Mouse (Mus musculus) spleen, embryonic (tissue): ENCODE results near the gene Ablim2.

Experiments used
- CTCF ChIA-PET: fragments of 350-600 bp; sonication (Branson Sonifier 250); formaldehyde crosslinking; loops from one replicate; lab custom pipeline; 2022; lab: Charles Lee

Ablim2 gene

DNA sequence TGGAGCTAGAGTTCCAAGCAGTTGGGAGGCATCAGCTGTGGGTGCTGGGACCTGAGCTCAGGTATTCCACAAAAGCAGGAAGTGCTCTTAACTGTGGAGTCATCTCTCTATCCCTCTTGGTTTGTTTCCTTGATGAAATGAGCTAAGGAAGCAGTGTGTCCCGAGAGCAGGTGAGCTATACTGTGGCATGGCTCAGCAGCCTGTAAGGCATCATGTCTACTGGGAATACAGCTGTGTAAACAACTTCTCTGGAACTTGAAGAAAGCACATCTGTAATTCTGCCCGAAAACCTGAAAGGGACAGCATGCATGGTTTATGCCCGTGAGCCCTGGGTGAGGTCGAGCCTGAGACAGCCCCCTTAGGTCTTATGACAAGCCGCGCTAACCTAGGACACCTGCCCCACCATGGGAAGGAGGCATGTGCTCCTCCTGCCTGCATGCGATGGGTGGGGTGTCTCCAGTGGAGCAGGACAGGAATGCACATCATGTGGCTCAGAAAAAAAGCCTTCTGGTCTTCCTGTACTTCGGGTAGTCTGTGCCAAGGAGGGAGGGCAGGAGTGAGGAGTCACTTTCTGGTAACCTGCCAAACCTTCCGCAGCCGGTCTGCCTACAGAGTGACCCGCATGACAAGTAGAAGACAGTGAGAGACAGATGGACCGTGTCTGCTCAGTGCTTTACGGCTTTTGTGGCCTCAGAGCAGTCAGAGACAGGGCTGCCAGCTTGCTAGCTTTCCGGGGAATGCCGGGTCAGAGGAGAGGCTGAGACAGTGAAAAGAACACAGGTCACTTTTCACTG lies 150.2 kb downstream of the Ablim2 start:
- CTCF ChIA-PET = no interaction called here

DNA sequence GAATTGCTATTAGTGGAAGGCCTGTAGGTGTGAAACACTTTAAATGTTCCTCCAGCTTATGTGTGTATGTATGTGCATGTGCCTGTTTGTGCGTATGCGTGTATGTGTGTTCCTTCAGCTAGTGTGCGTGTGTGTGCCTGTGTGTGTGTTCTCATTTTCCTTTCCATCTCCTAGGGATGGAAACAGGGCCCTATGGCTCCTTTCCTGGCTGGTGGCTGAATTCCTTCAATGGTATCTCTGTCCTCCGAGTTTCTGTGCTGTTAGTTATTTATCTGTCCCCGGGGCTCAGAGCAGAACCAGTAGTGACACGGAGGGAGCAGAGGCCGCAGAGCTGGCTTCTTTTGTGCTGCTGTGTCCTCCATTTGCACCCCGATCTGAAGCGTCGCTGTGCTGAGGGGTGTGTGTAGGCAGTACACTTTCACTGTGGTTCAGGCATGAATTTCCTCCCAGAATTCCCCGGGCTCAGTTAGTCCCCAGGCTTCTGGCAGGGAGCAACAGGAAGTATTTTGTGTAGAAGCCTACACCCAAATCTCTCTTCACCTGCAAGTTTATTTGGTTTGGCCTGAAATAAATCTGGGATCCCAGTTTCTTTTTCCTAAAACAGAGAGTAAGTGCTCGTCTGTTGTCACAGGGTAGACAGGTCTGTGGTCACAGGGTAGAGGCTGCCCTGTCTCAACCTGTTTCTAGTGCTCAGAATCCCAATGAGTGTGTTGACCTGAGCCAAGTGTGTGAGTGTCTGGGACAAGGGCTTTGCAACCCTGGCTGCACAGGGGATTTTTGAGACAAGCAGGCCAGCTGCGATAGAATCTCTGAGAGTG lies 151.2 kb downstream of the Ablim2 start:
- CTCF ChIA-PET = no interaction called here

DNA sequence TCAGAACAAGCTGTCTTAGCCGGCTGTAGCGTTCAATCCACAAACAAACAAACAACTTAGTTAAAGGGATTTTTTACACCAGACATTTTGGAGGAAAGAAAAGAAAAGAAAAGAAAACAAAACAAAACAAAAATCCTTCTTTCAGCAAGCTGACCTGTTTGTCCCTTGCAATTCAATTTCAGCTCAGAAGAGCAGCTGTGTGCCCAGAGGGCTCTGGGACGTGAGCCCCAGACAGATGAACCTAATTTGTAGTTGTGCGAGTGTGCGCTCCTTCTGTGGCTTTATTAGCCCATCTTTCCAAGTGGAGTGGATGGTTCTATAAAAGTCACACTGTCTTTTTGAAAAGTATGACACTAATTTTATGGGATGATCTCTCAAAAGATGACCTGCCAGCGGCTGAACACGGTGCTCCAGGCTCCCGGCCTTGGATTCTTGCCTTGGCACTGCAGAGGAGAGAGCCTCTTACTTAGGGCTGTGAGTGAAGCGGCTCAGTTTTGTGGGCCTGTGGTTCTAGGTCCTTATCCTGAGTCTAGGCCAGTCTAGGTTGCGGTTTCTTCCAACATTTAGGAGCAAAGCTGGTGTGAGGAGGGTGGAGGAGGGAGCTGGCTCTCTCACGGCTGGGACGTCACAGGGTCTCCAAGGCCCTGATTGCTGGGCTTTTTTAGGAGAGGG lies 158.1 kb downstream of the Ablim2 start:
- CTCF ChIA-PET = interaction anchor here (0.6 kb wide), 1 partner anchor 417 kb away, joined by 3 read pairs; no protein-coding TSS in a partner anchor

DNA sequence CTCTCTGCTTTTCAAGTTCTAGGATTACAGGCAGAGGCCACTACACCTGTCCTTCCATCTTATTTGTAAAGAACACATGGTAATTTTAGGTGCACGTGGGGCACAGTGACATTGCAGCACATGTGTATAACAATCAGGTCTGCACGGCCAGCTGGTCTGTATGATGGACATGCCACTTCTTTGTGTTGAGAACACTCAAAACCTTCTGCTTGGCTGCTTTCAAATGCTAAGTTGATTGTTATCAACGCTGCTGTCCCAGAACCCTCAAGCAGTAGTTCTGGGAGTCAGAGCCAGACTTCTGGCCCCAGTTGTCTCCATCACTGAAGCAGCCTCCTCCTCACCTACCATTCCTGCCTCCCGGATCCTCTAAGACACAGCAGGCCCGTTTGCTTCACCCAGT lies 159.0 kb downstream of the Ablim2 start:
- CTCF ChIA-PET = interaction anchor here (0.6 kb wide), 1 partner anchor 418 kb away, joined by 3 read pairs; no protein-coding TSS in a partner anchor

DNA sequence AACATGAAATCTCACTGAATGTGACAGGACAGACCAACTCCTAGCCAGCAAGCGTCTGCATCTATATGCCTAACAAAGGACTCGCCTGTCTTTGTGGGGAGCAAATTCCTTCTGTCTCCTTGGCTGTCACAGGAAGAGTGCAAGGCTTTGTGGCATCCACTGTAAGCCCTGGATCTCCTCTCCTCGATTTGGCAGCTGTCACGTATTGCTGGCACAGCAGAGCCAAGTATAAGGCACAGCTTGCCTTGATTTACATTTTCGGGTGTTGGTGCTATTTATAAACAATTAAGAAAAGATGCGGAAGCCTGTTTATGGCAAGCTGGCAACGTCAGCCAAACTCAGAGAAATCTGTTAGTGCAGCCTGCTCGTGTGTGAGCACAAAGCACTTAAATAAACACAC lies 160.7 kb downstream of the Ablim2 start:
- CTCF ChIA-PET = no interaction called here

DNA sequence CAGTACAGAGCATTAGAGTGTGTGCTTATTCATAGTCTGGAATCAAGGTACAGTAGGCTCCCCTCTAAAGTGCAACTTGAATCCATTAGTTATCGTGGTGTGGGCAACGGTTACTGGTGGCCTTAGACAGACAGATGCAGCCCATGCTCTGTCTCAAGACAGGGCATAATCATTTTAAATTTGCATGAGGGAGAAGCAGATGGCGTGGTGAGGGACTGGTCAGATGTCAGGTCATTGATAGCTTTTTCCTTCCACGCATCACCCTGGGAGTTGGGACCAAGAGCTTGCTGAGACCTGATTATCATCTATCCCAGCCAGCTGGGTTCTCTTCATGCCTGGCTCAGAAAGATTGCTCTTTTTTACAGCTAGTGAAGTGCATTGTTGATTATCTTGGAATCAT lies 162.4 kb downstream of the Ablim2 start:
- CTCF ChIA-PET = interaction anchor here (0.5 kb wide), 1 partner anchor 414 kb away, joined by 5 read pairs; no protein-coding TSS in a partner anchor

DNA sequence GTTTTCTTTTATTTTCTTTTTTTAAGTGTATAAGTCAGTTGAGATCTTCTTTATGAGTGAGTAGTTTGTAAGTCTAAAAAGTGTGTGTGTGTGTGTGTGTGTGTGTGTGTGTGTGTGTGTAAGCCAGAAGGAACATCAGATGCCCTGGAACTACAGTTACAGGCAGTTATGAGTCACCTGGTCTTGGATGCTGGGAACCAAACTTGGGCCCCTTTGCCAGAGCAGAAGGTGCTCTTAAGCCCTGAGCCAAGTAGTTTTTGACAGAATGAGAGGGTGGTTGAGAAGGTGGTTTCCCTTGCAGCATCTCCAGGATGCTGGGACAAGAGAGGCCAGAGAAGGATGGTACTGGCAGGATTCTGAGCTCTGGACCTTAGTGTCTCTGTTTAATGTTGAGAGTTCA lies 162.9 kb downstream of the Ablim2 start:
- CTCF ChIA-PET = interaction anchor here (0.8 kb wide), 1 partner anchor 1153 kb away, joined by 7 read pairs; no protein-coding TSS in a partner anchor

DNA sequence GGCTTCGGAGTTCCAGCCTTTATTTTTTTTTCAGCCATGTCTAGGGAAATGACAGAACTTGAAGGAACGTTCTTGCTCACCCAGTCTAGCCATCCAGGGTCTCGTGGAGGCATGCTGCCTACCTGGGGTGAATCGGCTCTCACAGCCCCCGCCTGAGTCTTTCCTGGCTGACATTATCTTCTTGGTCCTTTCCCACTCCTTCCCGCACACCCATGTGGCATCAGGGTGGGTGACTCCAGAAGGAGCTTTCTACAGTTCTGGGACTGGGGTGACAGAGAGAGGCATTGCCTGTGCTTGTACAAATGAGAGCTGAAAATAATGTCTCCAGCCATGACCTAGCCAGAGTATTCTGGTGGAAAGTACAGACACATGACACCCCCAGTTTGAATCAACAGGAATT lies 163.5 kb downstream of the Ablim2 start:
- CTCF ChIA-PET = interaction anchor here (0.8 kb wide), 1 partner anchor 1153 kb away, joined by 7 read pairs; no protein-coding TSS in a partner anchor

DNA sequence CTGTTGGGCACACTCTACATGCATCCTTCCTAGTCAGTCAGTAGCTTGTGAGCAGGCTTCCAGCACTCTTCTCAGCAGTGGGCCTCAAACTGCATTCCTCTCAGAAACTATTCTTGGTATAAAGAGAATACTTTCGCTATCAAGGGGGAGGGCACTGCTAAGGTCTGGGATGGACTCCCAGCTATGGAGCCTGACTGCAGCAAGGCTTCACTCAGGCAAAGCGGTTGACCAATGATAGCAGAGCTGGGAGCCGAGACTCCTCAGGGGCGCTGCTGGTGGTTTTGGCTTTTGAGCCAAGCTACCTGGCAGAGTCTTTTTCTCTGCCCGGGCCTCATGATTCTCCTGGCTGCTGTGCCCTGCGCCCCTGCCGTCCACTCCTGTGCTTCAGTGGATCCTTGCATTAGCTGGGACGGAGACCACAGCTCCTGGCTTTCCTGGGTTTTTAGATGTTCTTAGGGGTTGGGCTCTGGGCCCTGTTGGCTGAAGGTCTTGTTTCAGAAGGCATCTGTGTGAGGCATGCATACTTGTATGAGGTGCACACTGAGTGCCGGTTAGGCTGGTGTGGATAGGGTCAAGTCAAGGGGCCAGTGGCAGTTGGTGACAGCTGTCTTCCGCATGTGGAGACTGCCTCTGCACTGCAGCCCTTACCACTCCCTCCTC lies 164.0 kb downstream of the Ablim2 start:
- CTCF ChIA-PET = no interaction called here

DNA sequence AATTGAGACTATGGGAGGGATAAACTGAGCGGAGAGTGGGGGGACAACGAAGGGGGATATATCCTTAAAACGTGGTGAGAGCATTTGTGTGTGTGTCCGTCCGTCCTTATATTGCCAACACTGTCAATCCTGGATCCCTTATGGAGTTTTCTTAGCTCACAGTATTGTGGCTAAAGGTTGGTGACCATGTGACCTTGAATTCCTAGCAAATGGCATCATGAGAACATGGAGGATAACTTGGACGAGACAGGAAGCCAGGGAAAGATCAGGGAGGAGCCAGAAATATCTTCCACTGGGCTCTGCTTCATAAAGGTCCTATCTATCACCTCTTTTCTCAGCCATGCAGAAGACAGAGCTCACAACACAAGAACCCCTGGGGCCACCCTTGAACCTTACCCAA lies 165.8 kb downstream of the Ablim2 start:
- CTCF ChIA-PET = no interaction called here

DNA sequence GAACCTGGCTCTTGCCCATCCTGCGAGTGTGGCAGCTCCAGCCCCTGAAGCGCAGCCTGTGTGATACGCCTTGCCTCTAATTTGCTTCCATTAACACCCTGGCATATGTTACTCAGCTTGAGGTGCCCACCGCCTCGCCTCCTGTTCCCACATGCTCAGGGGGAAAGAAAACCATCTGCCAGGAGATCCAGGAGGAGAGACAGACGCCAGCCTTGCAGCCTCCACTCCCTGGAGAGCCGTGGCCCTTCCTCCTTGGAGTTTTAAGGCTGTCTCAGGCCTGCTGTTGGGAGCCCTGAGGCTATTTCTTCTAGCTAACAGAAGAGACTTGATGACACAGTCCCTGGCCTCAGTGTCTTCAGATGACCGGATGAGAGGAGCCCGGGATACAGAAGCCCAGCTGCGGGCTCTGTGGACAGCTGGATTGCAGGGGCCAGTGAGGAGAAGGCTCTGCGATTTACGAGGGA lies 167.5 kb downstream of the Ablim2 start:
- CTCF ChIA-PET = no interaction called here

DNA sequence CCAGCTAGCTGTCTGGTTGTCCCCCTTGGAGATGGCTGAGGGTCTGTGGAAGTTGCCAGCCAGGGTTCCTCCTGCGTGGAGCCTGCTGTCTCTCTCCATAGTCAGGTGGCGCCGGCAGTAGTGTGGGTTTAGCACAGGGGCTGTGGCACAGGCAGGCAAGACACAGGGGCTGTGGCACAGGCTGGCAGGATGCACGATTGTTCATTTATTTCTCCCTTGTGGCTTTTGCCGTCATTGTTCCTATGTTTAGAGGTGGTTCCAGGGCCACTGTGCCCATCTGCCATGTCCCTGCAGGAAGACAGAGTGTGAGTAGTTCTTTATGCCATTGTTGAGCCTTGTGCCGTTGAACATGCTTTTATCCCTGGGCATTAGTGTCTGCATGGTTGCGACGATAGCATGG lies 168.8 kb downstream of the Ablim2 start:
- CTCF ChIA-PET = no interaction called here

DNA sequence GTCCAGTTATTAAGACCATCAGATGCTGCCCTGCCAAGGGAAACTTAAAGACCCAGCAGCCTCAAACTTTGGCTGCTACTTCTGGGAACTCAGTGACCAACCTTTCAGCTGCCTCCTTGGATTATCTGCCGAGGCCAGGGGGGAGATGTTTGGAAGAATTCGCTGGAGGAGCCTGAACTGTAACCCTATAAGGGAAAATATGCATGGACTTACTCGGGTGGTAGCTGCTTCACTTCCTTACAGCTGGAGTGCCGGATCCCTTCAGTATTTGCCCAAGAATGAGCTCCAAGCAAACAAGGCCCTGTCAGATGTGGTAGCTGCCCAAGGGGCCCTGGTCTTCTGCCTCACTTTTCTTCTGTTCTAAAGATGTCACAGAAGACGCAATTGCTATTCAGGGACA lies 173.6 kb downstream of the Ablim2 start:
- CTCF ChIA-PET = no interaction called here

DNA sequence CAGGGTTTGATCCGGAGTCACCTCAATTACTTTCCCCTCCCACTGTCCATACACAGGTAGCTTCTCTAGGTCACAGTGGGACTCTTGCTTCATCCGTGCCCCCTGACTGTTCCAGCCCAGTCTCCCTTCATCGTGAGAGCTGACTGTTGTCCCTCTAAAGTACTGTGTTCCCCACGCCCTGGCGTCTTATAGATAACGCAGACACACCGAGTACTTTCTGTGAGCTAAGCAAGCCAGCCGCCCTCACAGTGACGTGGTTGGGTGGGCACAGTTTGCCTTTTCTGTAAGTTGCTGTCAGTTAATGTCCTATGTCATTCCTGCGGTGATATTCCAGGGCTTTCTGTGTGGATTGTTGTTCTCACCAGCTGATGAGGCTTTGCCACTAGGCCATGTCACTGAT lies 175.4 kb downstream of the Ablim2 start:
- CTCF ChIA-PET = no interaction called here
